Comparison of ENCODE assay signal across 20 mouse cellular contexts in genomic region chr9:25526516-25526915, GRCm38 (mm10). TPM values are rescaled to one million over a fixed set of nuclear protein-coding genes. Genes with fewer than 3 reads are reported as not detected.
DNase-seq lines count a peak whose midpoint lies in the region; ATAC-seq and TF ChIP-seq lines count a peak whose summit lies in the region.
"Had no signal": no experiment of that assay in that cellular context is flagged by ENCODE, and none has a peak within 500 bp of the region (broad histone marks: within the 10 kb centered on the region; RNA-seq: fewer than 3 reads in every experiment).

No protein-coding gene starts in this region.

- no peaks in the 10 kb centered on the region for H3K27me3 ChIP-seq in forebrain, embryonic 14.5 days (replicated peaks; ENCODE audit: control insufficient read depth, insufficient read depth, low read length)
- no peaks in the 10 kb centered on the region for H3K27me3 ChIP-seq in forebrain, postnatal 0 days (ENCODE audit: insufficient read depth, low read length)
- no peaks in the 10 kb centered on the region for H3K27me3 ChIP-seq in heart, embryonic 14.5 days (ENCODE audit: control insufficient read depth, insufficient read depth, low read length)
- H3K27me3 ChIP-seq in embryonic facial prominence, embryonic 11.5 days (ENCODE audit: control insufficient read depth, insufficient read depth, low read length) = no peaks in the 10 kb centered on the region
- H3K27me3 ChIP-seq in limb, embryonic 11.5 days (ENCODE audit: control insufficient read depth, insufficient read depth, low read length) = no peaks in the 10 kb centered on the region
- H3K27me3 ChIP-seq: CH12.LX; hindbrain, embryonic 13.5 days; liver, embryonic 15.5 days; megakaryocyte, embryonic 14.5 days; neural tube, embryonic 12.5 days; stomach, embryonic 15.5 days had no signal

- 36% methylated on average over 1 of the region's 1 CpGs for WGBS in forebrain, embryonic 14.5 days
- 18% methylated on average over 1 of the region's 1 CpGs for WGBS in forebrain, postnatal 0 days
- WGBS in heart, embryonic 14.5 days = 14% methylated on average over 1 of the region's 1 CpGs
- 12% methylated on average over 1 of the region's 1 CpGs for WGBS in embryonic facial prominence, embryonic 11.5 days
- 10% methylated on average over 1 of the region's 1 CpGs for WGBS in limb, embryonic 11.5 days

- no peak overlapping the region; the same call in 1 of the 2 replicates for H3K27ac ChIP-seq in forebrain, embryonic 14.5 days (ENCODE audit: low read depth, low read length)
- H3K27ac ChIP-seq in forebrain, postnatal 0 days (ENCODE audit: low read depth, low read length) = no peak overlapping the region
- peak overlapping the region; percentile 91 to 96 for H3K27ac ChIP-seq in heart, embryonic 14.5 days (replicated peaks in 1 of 2; ENCODE audit: control insufficient read depth in 1 of 2, insufficient read depth in 1 of 2, low read depth in 2 of 2, low read length in 2 of 2)
- H3K27ac ChIP-seq in embryonic facial prominence, embryonic 11.5 days (replicated peaks; ENCODE audit: low read depth, low read length) = peak overlapping the region; percentile 52
- peak overlapping the region; percentile 82 for H3K27ac ChIP-seq in limb, embryonic 11.5 days (replicated peaks; ENCODE audit: low read depth, low read length)
- H3K27ac ChIP-seq: hindbrain, embryonic 13.5 days; liver, embryonic 15.5 days; neural tube, embryonic 12.5 days; stomach, embryonic 15.5 days had no signal

- TF ChIP-seq CTCF in forebrain, postnatal 0 days (IDR thresholded peaks at IDR 0.05; ENCODE audit: low read depth) = no peak

- H3K4me1 ChIP-seq in forebrain, embryonic 14.5 days (ENCODE audit: control insufficient read depth, insufficient read depth, low read length) = peaks cover 9% of the 10 kb centered on the region
- no peaks in the 10 kb centered on the region for H3K4me1 ChIP-seq in forebrain, postnatal 0 days (ENCODE audit: insufficient read depth)
- H3K4me1 ChIP-seq in heart, embryonic 14.5 days (ENCODE audit: control insufficient read depth in 2 of 2, insufficient read depth in 2 of 2, low read length in 2 of 2) = peaks cover 22 to 36% of the 10 kb centered on the region in 2 experiments
- peaks cover 4% of the 10 kb centered on the region; the same call in 1 of the 2 replicates for H3K4me1 ChIP-seq in embryonic facial prominence, embryonic 11.5 days (ENCODE audit: control insufficient read depth, insufficient read depth, low read length)
- H3K4me1 ChIP-seq in limb, embryonic 11.5 days (ENCODE audit: control insufficient read depth, insufficient read depth, low read length) = peaks cover 13% of the 10 kb centered on the region
- H3K4me1 ChIP-seq: megakaryocyte, embryonic 14.5 days; neural tube, embryonic 12.5 days had no signal

- intact Hi-C loops in heart, postnatal 25 days (cut with DNase I) = no loop called here

- H3K9ac ChIP-seq in forebrain, embryonic 14.5 days (ENCODE audit: low read length) = no peak overlapping the region
- no peak overlapping the region for H3K9ac ChIP-seq in forebrain, postnatal 0 days
- no peak overlapping the region; the same call in 1 of the 2 replicates for H3K9ac ChIP-seq in heart, embryonic 14.5 days (ENCODE audit: low read length)
- H3K9ac ChIP-seq in embryonic facial prominence, embryonic 11.5 days (replicated peaks; ENCODE audit: low read length) = no peak overlapping the region
- no peak overlapping the region for H3K9ac ChIP-seq in limb, embryonic 11.5 days (ENCODE audit: low read length)
- H3K9ac ChIP-seq: hindbrain, embryonic 13.5 days; liver, embryonic 15.5 days; neural tube, embryonic 12.5 days; stomach, embryonic 15.5 days had no signal

- H3K4me3 ChIP-seq in forebrain, embryonic 14.5 days (ENCODE audit: low read depth, low read length) = no peak overlapping the region
- H3K4me3 ChIP-seq in forebrain, postnatal 0 days (ENCODE audit: low read depth, low read length) = no peak overlapping the region
- no peak overlapping the region for H3K4me3 ChIP-seq in heart, embryonic 14.5 days (ENCODE audit: control insufficient read depth in 1 of 2, insufficient read depth in 1 of 2, low read depth in 1 of 2, low read length in 2 of 2)
- no peak overlapping the region for H3K4me3 ChIP-seq in embryonic facial prominence, embryonic 11.5 days (ENCODE audit: low read depth, low read length)
- H3K4me3 ChIP-seq in limb, embryonic 11.5 days (ENCODE audit: low read depth, low read length) = no peak overlapping the region
- H3K4me3 ChIP-seq: hindbrain, embryonic 13.5 days; liver, embryonic 15.5 days; megakaryocyte, embryonic 14.5 days; neural tube, embryonic 12.5 days; stomach, embryonic 15.5 days had no signal

- no peaks in the 10 kb centered on the region for H3K36me3 ChIP-seq in forebrain, embryonic 14.5 days (ENCODE audit: control insufficient read depth, insufficient read depth, low read length)
- H3K36me3 ChIP-seq in forebrain, postnatal 0 days (ENCODE audit: insufficient read depth) = no peaks in the 10 kb centered on the region
- no peaks in the 10 kb centered on the region for H3K36me3 ChIP-seq in heart, embryonic 14.5 days (ENCODE audit: control insufficient read depth, insufficient read depth, low read length)
- H3K36me3 ChIP-seq in embryonic facial prominence, embryonic 11.5 days (replicated peaks; ENCODE audit: control insufficient read depth, insufficient read depth, low read depth, low read length) = no peaks in the 10 kb centered on the region
- H3K36me3 ChIP-seq in limb, embryonic 11.5 days (ENCODE audit: control insufficient read depth, insufficient read depth, low read length) = no peaks in the 10 kb centered on the region
- H3K36me3 ChIP-seq: hindbrain, embryonic 13.5 days; liver, embryonic 15.5 days; neural tube, embryonic 12.5 days; stomach, embryonic 15.5 days had no signal

- 0 out of 2 replicates have a peak, but pooled peaks have one; percentile 46 for ATAC-seq in forebrain, embryonic 14.5 days
- ATAC-seq in forebrain, postnatal 0 days = no peak
- ATAC-seq in heart, embryonic 14.5 days (ENCODE audit: insufficient number of reproducible peaks, insufficient read depth, low FRiP score, low read depth) = 0 out of 2 replicates have a peak, but pooled peaks have one; percentile 13
- ATAC-seq in embryonic facial prominence, embryonic 11.5 days (replicated peaks; ENCODE audit: insufficient number of reproducible peaks, low FRiP score, low TSS enrichment, low read depth) = no peak; the same call in 1 of the 2 replicates
- no peak for ATAC-seq in limb, embryonic 11.5 days (ENCODE audit: insufficient number of reproducible peaks, low FRiP score, low TSS enrichment, low read depth)
- ATAC-seq: lung, postnatal 0 days had no signal

- no peak for DNase-seq in forebrain, embryonic 14.5 days (ENCODE audit: low spot score)
- DNase-seq in forebrain, postnatal 0 days = no peak
- no peak for DNase-seq in heart, postnatal 25 days (ENCODE audit: low spot score)
- DNase-seq in embryonic facial prominence, embryonic 11.5 days (ENCODE audit: low spot score) = no peak
- DNase-seq in limb, embryonic 11.5 days (ENCODE audit: low spot score) = no peak
- no peak for DNase-seq in lung, postnatal 36 days
- DNase-seq in adrenal gland, adult 8-10 months = no peak
- DNase-seq: adrenal gland, postnatal 10 days; cerebellum, adult 11 months; cerebellum, postnatal 36 days; gastrocnemius, postnatal 25 days; spleen, adult 18-20 months had no signal

- H3K4me2 ChIP-seq in forebrain, embryonic 14.5 days (ENCODE audit: low read length) = no peak overlapping the region
- no peak overlapping the region for H3K4me2 ChIP-seq in forebrain, postnatal 0 days (ENCODE audit: low read depth)
- peak overlapping the region; percentile 27 for H3K4me2 ChIP-seq in heart, embryonic 14.5 days (ENCODE audit: low read length)
- H3K4me2 ChIP-seq in embryonic facial prominence, embryonic 11.5 days (ENCODE audit: low read depth, low read length) = no peak overlapping the region; the same call in 1 of the 2 replicates
- H3K4me2 ChIP-seq in limb, embryonic 11.5 days (ENCODE audit: low read depth, severe bottlenecking) = no peak overlapping the region
- H3K4me2 ChIP-seq: hindbrain, embryonic 13.5 days; liver, embryonic 15.5 days; neural tube, embryonic 12.5 days; stomach, embryonic 15.5 days had no signal

- H3K9me3 ChIP-seq in forebrain, embryonic 14.5 days (replicated peaks; ENCODE audit: control insufficient read depth, low read length) = no peaks in the 10 kb centered on the region
- no peaks in the 10 kb centered on the region for H3K9me3 ChIP-seq in forebrain, postnatal 0 days (ENCODE audit: low read length)
- no peaks in the 10 kb centered on the region for H3K9me3 ChIP-seq in heart, embryonic 14.5 days (ENCODE audit: control insufficient read depth, low read length)
- no peaks in the 10 kb centered on the region for H3K9me3 ChIP-seq in embryonic facial prominence, embryonic 11.5 days (replicated peaks; ENCODE audit: control insufficient read depth, low read length)
- no peaks in the 10 kb centered on the region for H3K9me3 ChIP-seq in limb, embryonic 11.5 days (ENCODE audit: control insufficient read depth, low read length)
- H3K9me3 ChIP-seq: hindbrain, embryonic 13.5 days; liver, embryonic 15.5 days; neural tube, embryonic 12.5 days; stomach, embryonic 15.5 days had no signal

RNA-seq across cellular contexts. Expression of gene Eepd1, which starts 45.2 kb away (rescaled TPM):
- 9.7 and 11.6 TPM in 2 replicates for polyA plus RNA-seq in forebrain, embryonic 14.5 days (2014; fragmentation: Nextera tagmentation; extraction: Ambion mirVana)
- 16.3 and 16.5 TPM in 2 replicates for total RNA-seq in forebrain, postnatal 0 days (2014; rRNA removed)
- polyA plus RNA-seq in forebrain, postnatal 0 days (2015; fragmentation: Nextera tagmentation; extraction: Ambion mirVana) = 14.8 and 16.8 TPM in 2 replicates
- 20.8 and 25.6 TPM in 2 replicates for polyA plus RNA-seq in heart, embryonic 14.5 days (2014; fragmentation: Nextera tagmentation; extraction: Ambion mirVana)
- 10 to 100 TPM; 16.8 to 21.2 TPM for total RNA-seq in heart, postnatal 25 days (2021)
- 15.5 and 16.1 TPM in 2 replicates for polyA plus RNA-seq in embryonic facial prominence, embryonic 11.5 days (2014; fragmentation: Nextera tagmentation; extraction: Ambion mirVana)
- 21.2 and 21.8 TPM in 2 replicates for polyA plus RNA-seq in limb, embryonic 11.5 days (2014; fragmentation: Nextera tagmentation; extraction: Ambion mirVana)
- 10 to 100 TPM; 47.7 to 97.8 (median 53.3) TPM for total RNA-seq in adrenal gland, adult 8-10 months (2022)

Comparison
In these comparisons a context has a peak if more than half of its experiments do, and no peak if none do; other contexts are left out.
1. ATAC-seq: peak in forebrain, embryonic 14.5 days (single experiment) and heart, embryonic 14.5 days (single experiment); none in forebrain, postnatal 0 days (single experiment), embryonic facial prominence, embryonic 11.5 days (single experiment) and limb, embryonic 11.5 days (single experiment).
2. H3K27ac ChIP-seq: peak in heart, embryonic 14.5 days (2 of 2), embryonic facial prominence, embryonic 11.5 days (single experiment) and limb, embryonic 11.5 days (single experiment); none in forebrain, embryonic 14.5 days (single experiment) and forebrain, postnatal 0 days (single experiment).